Mouse (Mus musculus): ENCODE measurements around the gene Tbpl1. TPM values are rescaled to one million over a fixed set of nuclear protein-coding genes. Genes with fewer than 3 reads are reported as not detected.

Tbpl1 gene
- 38.8 and 43.2 TPM in 2 replicates for polyA plus RNA-seq (2015; fragmentation: Nextera tagmentation; extraction: Ambion mirVana)

DNA sequence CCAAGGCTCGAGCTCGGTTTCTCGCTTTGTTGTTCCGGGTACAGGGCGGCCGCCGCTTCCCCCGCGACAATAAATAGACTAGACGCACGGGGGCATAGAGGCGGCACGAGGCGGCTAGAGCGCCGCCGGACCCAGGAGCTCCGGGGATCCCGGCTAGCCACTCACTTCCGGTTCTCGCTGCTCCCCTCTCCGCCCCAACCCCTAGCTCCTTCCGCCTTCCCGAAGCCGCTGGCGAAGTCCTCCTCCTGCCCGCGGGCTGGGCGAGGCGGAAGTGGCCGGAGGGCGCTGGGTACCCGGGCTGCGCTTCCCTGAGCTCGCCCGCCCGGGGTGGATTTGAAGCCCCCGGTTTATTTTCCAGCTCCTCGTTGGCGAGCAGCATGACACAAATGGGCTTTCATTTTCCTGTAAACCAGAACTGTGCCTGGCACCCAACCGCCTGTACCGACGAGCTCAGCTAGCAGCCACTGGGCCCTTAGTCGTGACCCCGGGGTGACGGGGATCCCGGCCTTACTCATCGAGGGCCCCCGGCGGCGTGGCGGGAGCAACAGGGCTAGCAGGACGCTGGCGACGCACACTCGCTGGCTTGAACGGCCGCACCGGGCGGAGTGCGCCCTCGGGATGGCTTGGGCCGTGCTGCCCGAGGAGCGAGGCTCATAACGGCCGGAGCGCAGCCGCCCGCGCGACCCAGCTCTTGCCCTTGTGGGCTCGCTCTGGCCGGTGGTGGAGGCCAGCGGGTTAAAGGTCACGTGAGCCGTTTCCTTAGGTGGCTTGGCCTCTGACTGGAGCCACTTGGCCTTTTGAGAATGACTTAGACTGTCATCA lies at the start of gene Tbpl1:
Gene Tbpl1 (minus strand): TSS at position 667 of the 822 bp plus-strand sequence.
- peak within 1 kb of the TSS; percentile 92 for H3K9ac ChIP-seq
- H3K4me1 ChIP-seq = peaks cover 32% of the 10 kb centered on the region
- peak; percentile 95 for ATAC-seq (ENCODE audit: extremely low read depth, insufficient number of reproducible peaks, low FRiP score, low TSS enrichment)
- H3K36me3 ChIP-seq = no peaks in the 10 kb centered on the region
- H3K4me2 ChIP-seq = peak within 1 kb of the TSS; percentile 72
- no peaks in the 10 kb centered on the region for H3K27me3 ChIP-seq (replicated peaks)
- peak within 1 kb of the TSS; percentile 91 for H3K27ac ChIP-seq (replicated peaks)
- under 1% methylated on average over 74 of the region's 77 CpGs for WGBS
- H3K9me3 ChIP-seq = no peaks in the 10 kb centered on the region
- H3K4me3 ChIP-seq = peak within 1 kb of the TSS; percentile 88

DNA sequence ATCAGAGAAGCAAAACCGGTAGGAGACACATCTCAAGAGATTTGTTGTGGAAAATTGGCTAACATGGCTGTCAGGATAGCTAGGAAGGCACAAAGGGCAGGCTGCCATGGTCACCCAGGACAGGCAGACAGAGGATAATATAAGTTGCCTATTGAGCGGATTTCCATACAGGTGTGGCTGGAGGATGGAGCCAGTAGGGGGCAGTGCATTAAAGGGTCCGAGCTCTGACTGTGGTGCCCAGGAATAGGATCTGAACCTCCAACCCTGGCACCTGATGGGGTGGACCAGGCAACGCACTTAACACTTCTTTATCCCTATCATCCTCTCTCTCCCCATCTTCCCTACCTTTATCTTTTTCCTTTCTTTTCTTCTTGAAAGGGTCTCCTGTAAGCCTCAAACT lies 49.7 kb upstream of the Tbpl1 start:
- ATAC-seq (ENCODE audit: extremely low read depth, insufficient number of reproducible peaks, low FRiP score, low TSS enrichment) = no peak
- no peaks in the 10 kb centered on the region for H3K36me3 ChIP-seq
- no peak overlapping the region for H3K4me2 ChIP-seq
- WGBS = 32% methylated on average over 4 of the region's 4 CpGs
- H3K4me3 ChIP-seq = no peak overlapping the region
- H3K4me1 ChIP-seq = no peaks in the 10 kb centered on the region
- H3K27ac ChIP-seq (replicated peaks) = no peak overlapping the region
- H3K9ac ChIP-seq = no peak overlapping the region
- no peaks in the 10 kb centered on the region for H3K9me3 ChIP-seq
- 0 out of 2 replicates have a peak, but pooled peaks cover 2% of the 10 kb centered on the region for H3K27me3 ChIP-seq (replicated peaks)

DNA sequence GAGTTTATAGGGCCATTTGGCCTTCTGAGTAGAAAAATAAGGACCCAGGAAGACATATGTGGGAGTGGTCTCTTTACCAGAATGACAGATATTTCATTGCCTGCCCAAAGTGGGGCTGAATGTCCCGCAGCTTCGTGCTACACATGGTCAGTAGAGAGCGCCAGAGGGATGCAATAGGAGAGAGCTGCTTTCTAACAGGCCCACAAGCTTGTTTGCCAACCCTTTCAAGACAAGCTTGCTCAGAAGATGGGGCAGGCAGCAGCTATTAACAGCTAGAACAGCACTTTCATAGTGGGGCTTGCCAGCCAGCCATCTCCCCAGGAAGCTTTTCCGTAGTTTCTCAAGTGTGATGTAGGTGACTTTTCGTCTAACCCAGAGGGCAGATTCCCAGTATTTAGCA lies 46.2 kb upstream of the Tbpl1 start:
- 11% methylated on average over 5 of the region's 5 CpGs for WGBS
- Histone ChIP-seq H3K4me2 (no peak overlapping the region), H3K4me1 (no peaks in the 10 kb centered on the region), H3K9ac (no peak overlapping the region), H3K27ac (replicated peaks) (no peak overlapping the region), H3K4me3 (no peak overlapping the region), H3K27me3 (replicated peaks) (0 out of 2 replicates have a peak, but pooled peaks cover 2% of the 10 kb centered on the region), H3K36me3 (no peaks in the 10 kb centered on the region), H3K9me3 (no peaks in the 10 kb centered on the region)
- ATAC-seq (ENCODE audit: extremely low read depth, insufficient number of reproducible peaks, low FRiP score, low TSS enrichment) = no peak

DNA sequence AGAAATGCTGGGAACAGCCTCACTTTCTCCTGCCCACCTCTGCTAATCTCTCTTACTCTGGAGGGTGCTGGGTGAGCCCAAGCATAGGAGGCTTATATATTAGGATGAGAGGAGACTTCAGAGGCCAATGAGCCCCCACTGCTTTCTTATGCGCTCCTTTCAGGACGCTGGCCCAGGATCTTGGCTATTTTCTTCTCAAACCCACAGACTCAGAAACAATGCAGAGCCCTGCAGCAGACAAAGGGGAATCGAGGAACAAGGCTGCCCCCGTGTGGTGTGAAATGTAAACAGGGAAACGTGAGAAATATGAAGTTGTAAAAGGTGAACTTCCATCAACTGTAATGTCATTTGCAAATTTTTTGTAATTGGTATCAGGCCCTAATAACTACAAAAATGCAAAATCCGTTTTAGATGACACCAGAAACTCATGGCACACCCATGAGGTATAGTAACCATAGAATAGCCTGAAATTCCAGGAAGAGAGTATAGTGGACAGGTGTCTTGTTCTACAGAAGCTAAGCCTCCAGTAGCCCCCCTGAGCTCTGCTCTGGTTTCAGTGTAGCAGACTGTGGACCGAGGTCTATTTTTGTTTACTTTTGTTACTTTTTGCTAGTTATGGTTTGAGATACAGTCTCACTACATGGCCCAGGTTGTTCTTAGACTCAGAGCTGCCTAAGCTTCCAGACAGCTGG lies 44.4 kb upstream of the Tbpl1 start:
- Histone ChIP-seq H3K9ac (no peak overlapping the region), H3K4me1 (no peaks in the 10 kb centered on the region), H3K4me3 (no peak overlapping the region), H3K4me2 (no peak overlapping the region), H3K27ac (replicated peaks) (no peak overlapping the region), H3K27me3 (replicated peaks) (0 out of 2 replicates have a peak, but pooled peaks cover 2% of the 10 kb centered on the region), H3K36me3 (no peaks in the 10 kb centered on the region), H3K9me3 (no peaks in the 10 kb centered on the region)
- WGBS = 19% methylated on average over 7 of the region's 7 CpGs
- no peak for ATAC-seq (ENCODE audit: extremely low read depth, insufficient number of reproducible peaks, low FRiP score, low TSS enrichment)

DNA sequence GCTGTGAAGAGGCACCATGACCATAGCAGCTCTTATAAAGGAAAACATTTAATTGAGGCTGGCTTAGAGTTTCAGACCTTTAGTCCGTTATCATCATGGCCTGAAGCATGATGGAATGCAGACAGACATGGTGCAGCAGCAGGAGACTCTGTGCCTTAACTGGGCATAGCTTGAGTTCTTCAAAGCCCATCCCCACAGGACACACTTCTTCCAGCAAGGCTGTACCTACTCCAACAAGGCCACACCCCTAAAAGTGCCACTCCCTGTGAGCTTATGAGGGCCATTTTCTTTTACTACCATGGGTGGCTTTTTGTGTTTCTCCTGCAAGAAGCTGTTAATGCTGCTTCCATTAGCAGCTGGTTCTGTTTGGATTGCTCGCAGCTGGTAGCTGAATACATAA lies 43.7 kb upstream of the Tbpl1 start:
- 73% methylated on average over 2 of the region's 2 CpGs for WGBS
- Histone ChIP-seq H3K27ac (replicated peaks) (no peak overlapping the region), H3K4me2 (no peak overlapping the region), H3K27me3 (replicated peaks) (0 out of 2 replicates have a peak, but pooled peaks cover 2% of the 10 kb centered on the region), H3K4me1 (no peaks in the 10 kb centered on the region), H3K36me3 (no peaks in the 10 kb centered on the region), H3K4me3 (no peak overlapping the region), H3K9me3 (no peaks in the 10 kb centered on the region), H3K9ac (no peak overlapping the region)
- ATAC-seq (ENCODE audit: extremely low read depth, insufficient number of reproducible peaks, low FRiP score, low TSS enrichment) = no peak

DNA sequence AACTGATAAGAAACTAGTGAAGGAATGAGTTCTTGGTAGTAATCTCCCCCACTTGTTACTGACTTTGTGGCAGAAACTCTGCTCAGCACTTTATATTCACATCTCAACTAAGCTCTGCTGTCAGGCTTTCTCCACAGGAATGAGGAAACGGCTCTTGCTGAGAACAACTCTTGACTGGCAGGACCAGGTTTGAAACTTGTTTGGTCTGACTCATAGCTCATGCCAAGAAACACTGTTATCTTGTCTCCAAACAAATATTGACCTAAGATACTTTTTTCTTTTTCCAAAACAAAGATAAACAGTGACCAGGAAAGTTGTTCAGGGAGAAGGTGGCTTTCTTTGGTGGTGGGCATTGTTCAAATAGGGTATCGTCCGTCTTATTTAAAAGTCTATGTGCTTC lies 42.9 kb upstream of the Tbpl1 start:
- WGBS = 75% methylated on average over 3 of the region's 3 CpGs
- no peak overlapping the region for H3K9ac ChIP-seq
- ATAC-seq (ENCODE audit: extremely low read depth, insufficient number of reproducible peaks, low FRiP score, low TSS enrichment) = no peak

DNA sequence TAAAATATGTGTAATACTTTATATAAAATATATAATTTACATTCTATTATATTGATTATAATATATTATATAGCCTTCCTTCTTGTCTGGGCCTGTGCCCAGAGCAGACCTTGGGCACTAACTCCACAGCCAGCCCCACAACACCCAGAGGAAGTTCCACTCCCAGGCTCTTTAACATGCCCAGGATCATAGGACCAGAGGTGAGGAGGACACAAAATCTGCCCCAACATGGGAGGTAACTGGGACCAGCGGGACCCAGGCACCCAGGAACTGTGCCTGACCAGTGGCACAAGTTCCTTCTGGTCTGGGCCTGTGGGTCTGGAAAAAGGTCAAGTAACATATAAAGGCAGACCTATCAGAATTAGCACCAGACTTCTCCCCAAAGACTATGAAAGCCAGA lies 22.5 kb upstream of the Tbpl1 start:
- H3K4me3 ChIP-seq = no peak overlapping the region
- H3K9me3 ChIP-seq = no peaks in the 10 kb centered on the region
- H3K4me1 ChIP-seq = no peaks in the 10 kb centered on the region
- WGBS = 89% methylated on average over 1 of the region's 1 CpGs
- no peak overlapping the region for H3K4me2 ChIP-seq
- no peaks in the 10 kb centered on the region for H3K36me3 ChIP-seq
- no peak for ATAC-seq (ENCODE audit: extremely low read depth, insufficient number of reproducible peaks, low FRiP score, low TSS enrichment)
- H3K27me3 ChIP-seq (replicated peaks) = no peaks in the 10 kb centered on the region
- H3K27ac ChIP-seq (replicated peaks) = no peak overlapping the region
- no peak overlapping the region for H3K9ac ChIP-seq

More for the DNA sequence above, 42.9 kb upstream of the Tbpl1 start:
- H3K4me2 ChIP-seq = no peak overlapping the region
- no peak overlapping the region for H3K27ac ChIP-seq (replicated peaks)
- no peaks in the 10 kb centered on the region for H3K36me3 ChIP-seq
- H3K9me3 ChIP-seq = no peaks in the 10 kb centered on the region
- H3K27me3 ChIP-seq (replicated peaks) = 0 out of 2 replicates have a peak, but pooled peaks cover 2% of the 10 kb centered on the region
- no peaks in the 10 kb centered on the region for H3K4me1 ChIP-seq
- no peak overlapping the region for H3K4me3 ChIP-seq

DNA sequence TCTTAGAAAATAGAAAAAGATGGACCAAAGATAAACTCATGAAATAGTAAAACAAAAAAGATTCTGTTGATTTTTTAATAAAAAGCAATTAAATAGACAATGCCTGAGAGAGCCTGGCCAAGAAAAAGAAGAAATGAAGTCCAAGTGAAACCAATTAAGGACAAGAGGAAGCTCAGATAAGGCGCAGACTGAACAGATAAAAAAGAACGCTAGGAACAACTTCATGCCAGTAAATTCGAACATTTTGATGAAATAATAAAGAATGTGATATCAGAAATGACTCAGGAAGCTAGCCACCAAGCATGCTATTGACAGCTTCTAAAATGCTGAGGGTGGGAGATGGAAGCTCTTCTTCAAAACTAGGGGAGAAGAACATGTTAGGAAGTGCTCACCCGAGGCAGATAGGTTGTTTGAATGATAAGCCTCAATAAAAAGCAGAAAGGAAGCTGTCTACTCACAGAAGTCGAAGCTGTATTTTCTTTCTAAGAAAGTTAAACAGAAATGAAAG lies 19.5 kb upstream of the Tbpl1 start:
- no peaks in the 10 kb centered on the region for H3K27me3 ChIP-seq (replicated peaks)
- peak overlapping the region; percentile 19; the same call in 1 of the 2 replicates for H3K4me2 ChIP-seq
- no peak for ATAC-seq (ENCODE audit: extremely low read depth, insufficient number of reproducible peaks, low FRiP score, low TSS enrichment)
- peaks cover 8% of the 10 kb centered on the region; the same call in 1 of the 2 replicates for H3K4me1 ChIP-seq
- H3K9ac ChIP-seq = no peak overlapping the region
- 36% methylated on average over 5 of the region's 5 CpGs for WGBS
- no peak overlapping the region for H3K27ac ChIP-seq (replicated peaks)
- H3K36me3 ChIP-seq = no peaks in the 10 kb centered on the region
- no peaks in the 10 kb centered on the region for H3K9me3 ChIP-seq
- H3K4me3 ChIP-seq = no peak overlapping the region

DNA sequence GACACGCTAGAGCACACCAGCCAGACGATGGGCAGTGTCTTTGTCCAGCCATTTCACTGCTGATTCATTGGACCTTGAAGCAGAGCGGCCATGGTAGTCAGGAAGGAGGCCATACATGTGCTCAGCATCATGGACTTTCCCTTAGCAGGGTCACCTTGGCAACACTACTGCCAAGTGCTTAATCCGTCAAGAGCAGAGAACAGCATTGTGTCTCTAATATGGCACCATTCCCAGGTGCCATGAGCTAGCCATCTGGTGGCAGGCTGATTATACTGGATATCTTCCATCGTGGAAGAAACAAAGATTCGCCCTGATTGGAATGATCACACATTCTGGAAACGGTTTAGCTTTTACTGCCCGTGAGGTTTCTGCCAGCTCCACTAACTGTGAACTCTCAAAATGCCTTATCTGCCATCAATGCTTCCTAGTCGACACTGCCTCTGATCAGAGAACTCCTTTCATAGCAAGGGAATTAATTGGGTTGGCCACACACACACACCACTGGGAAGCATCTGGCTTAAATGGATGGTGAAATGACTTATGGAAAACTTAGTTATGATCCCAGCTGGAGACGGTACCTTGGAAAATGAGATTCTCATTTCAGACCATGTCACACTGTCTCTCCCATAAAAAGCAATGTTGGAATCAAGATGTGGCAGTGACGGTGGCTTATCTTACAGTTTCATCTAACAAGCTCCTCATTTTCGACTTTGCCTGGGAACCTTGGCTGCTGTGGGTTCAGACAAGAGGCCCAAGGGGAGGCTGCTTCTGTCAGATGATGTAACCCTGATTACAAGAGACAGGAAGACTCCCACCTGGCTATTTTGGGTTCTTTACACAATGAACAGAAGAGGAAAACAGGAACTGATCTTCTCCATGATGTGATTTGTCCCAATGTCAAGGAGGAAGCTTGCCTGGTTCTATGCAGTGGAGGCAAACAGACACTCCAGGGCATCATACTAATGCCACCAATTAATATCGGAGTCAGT lies 14.9 kb upstream of the Tbpl1 start:
- Histone ChIP-seq H3K4me1 (peaks cover 13% of the 10 kb centered on the region), H3K9me3 (no peaks in the 10 kb centered on the region), H3K36me3 (no peaks in the 10 kb centered on the region), H3K27me3 (replicated peaks) (no peaks in the 10 kb centered on the region), H3K9ac (no peak overlapping the region), H3K27ac (replicated peaks) (no peak overlapping the region), H3K4me3 (no peak overlapping the region), H3K4me2 (no peak overlapping the region)
- no peak for ATAC-seq (ENCODE audit: extremely low read depth, insufficient number of reproducible peaks, low FRiP score, low TSS enrichment)
- WGBS = 57% methylated on average over 13 of the region's 13 CpGs

DNA sequence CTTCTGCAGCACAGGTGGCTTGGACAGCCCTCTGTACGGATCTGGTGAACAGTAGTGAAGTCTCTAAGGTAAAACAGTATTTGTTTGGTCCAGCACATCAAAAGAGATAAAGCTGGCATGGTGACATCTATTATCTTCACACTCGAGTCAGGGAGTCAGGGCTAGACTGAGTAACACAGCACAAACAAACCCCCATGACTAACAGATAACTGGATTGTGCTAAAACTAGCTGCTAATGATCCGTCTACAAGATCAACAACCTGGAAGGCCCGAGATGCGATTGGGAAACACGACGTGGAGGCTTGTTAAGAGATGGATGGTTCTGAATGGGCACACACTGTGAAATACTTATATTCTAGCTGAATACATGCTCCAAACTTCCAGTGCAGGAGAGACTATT lies 14.2 kb upstream of the Tbpl1 start:
- H3K4me3 ChIP-seq = no peak overlapping the region
- H3K36me3 ChIP-seq = no peaks in the 10 kb centered on the region
- H3K27me3 ChIP-seq (replicated peaks) = no peaks in the 10 kb centered on the region
- ATAC-seq (ENCODE audit: extremely low read depth, insufficient number of reproducible peaks, low FRiP score, low TSS enrichment) = no peak
- H3K9me3 ChIP-seq = no peaks in the 10 kb centered on the region
- WGBS = 48% methylated on average over 7 of the region's 7 CpGs
- H3K4me2 ChIP-seq = no peak overlapping the region
- peaks cover 13% of the 10 kb centered on the region for H3K4me1 ChIP-seq
- H3K27ac ChIP-seq (replicated peaks) = no peak overlapping the region
- H3K9ac ChIP-seq = no peak overlapping the region

All from heart, embryonic 13.5 days (tissue).